Mouse (Mus musculus) activated CD4-positive, CD25-positive, alpha-beta regulatory T cell, adult 4 months (primary cell): ENCODE results near the gene Slc9a4. TPM values are rescaled to one million over a fixed set of nuclear protein-coding genes. Genes with fewer than 3 reads are reported as not detected.
"Not testable (repeated sequence)": the region's sequence is repeated elsewhere in the genome, so short reads cannot be mapped to it uniquely, and the experiment has no call there.

Experiments used
- ATAC-seq: one replicate; pipeline ENCODE4 v1.8.0; 2017
- polyA plus RNA-seq, 2 experiments: library from polyadenylated mRNA; unstranded; fragments of 100-300 nt; shearing (Covaris generic); gene quantifications; one replicate each; pipeline ENCODE4 v1.2.1; 2017

Gene Slc9a4
- polyA plus RNA-seq, 2 experiments from 2014 or later, result not detected

GRCm38 (mm10) chr1:40650803-40651497 lies 71.1 kb downstream of the Slc9a4 start:
- no peak for ATAC-seq

- ATAC-seq, result no peak
These were observed 77.2 kb downstream of the Slc9a4 start for GRCm38 (mm10) chr1:40657035-40657434.

GRCm38 (mm10) chr1:40657978-40658496 lies 78.2 kb downstream of the Slc9a4 start:
- ATAC-seq, result no peak

- ATAC-seq, result no peak
These were observed 79.1 kb downstream of the Slc9a4 start for GRCm38 (mm10) chr1:40659017-40659416.

- ATAC-seq, result no peak
These were observed 79.6 kb downstream of the Slc9a4 start for GRCm38 (mm10) chr1:40659496-40659895.

GRCm38 (mm10) chr1:40660838-40661237 lies 81.0 kb downstream of the Slc9a4 start:
- no peak for ATAC-seq

GRCm38 (mm10) chr1:40665401-40666370 lies 85.8 kb downstream of the Slc9a4 start:
- no peak for ATAC-seq

- ATAC-seq, result not testable (repeated sequence)
These were observed 87.6 kb downstream of the Slc9a4 start for GRCm38 (mm10) chr1:40667442-40667841.

GRCm38 (mm10) chr1:40670025-40670424 lies 90.1 kb downstream of the Slc9a4 start:
- ATAC-seq, result no peak

GRCm38 (mm10) chr1:40671490-40671889 lies 91.6 kb downstream of the Slc9a4 start:
- no peak for ATAC-seq

- no peak for ATAC-seq
These were observed 97.4 kb downstream of the Slc9a4 start for GRCm38 (mm10) chr1:40677306-40677705.

Other genes starting within 250 kb of the Slc9a4 start
- gene Il1rl1, start 150.5 kb upstream of the Slc9a4 start, polyA plus RNA-seq, result 10 to 100 TPM in 1 of 2 experiments, 1 to 10 TPM in 1; 7.7 to 17.7 TPM
- 100 to 1,000 TPM in 1 of 2 experiments, 10 to 100 TPM in 1; 72.9 to 107 TPM for gene Il18r1, start 114.5 kb upstream of the Slc9a4 start, polyA plus RNA-seq
- gene Il18rap, start 64.7 kb upstream of the Slc9a4 start, polyA plus RNA-seq, result 10 to 100 TPM; 19.6 to 23.5 TPM
- gene Slc9a2, start 100.5 kb downstream of the Slc9a4 start, polyA plus RNA-seq, result not detected
- gene Mfsd9, start 210.6 kb downstream of the Slc9a4 start, polyA plus RNA-seq, result 1 to 10 TPM in 1 of 2 experiments, under 1 TPM in 1; 0.81 to 1.1 TPM
- not detected for gene Tmem182, start 225.5 kb downstream of the Slc9a4 start, polyA plus RNA-seq